Mouse (Mus musculus): ENCODE results near the gene Spag7. TPM values are rescaled to one million over a fixed set of nuclear protein-coding genes. Genes with fewer than 3 reads are reported as not detected.

Spag7 gene
- polyA plus RNA-seq, 1 experiment from 2014 or later, result 155 TPM

GRCm38 (mm10) chr11:70649185-70649734 is 20.0 kb downstream of the Spag7 start:
- 0 out of 2 replicates have a peak overlapping the region, but pooled peaks have one; percentile 5 for H3K9ac ChIP-seq
- WGBS, result 77% methylated on average over 8 of the region's 8 CpGs
- peaks cover 64% of the 10 kb centered on the region for H3K4me1 ChIP-seq
- 0 out of 2 replicates have a peak overlapping the region, but pooled peaks have one; percentile 11 for H3K27ac ChIP-seq (replicated peaks)
- no peak overlapping the region; the same call in 1 of the 2 replicates for H3K4me3 ChIP-seq (replicated peaks)
- H3K9me3 ChIP-seq (replicated peaks), result no peaks in the 10 kb centered on the region
- H3K4me2 ChIP-seq (replicated peaks), result no peak overlapping the region
- peaks cover 51% of the 10 kb centered on the region for H3K36me3 ChIP-seq
- no peaks in the 10 kb centered on the region for H3K27me3 ChIP-seq
- no peak for ATAC-seq (ENCODE audit: insufficient number of reproducible peaks, low FRiP score, low TSS enrichment, low read depth)

GRCm38 (mm10) chr11:70648512-70648911 is 20.7 kb downstream of the Spag7 start:
- Histone ChIP-seq H3K4me2 (replicated peaks) (peak overlapping the region; percentile 82), H3K36me3 (peaks cover 58% of the 10 kb centered on the region), H3K4me3 (replicated peaks) (peak overlapping the region; percentile 74), H3K9me3 (replicated peaks) (no peaks in the 10 kb centered on the region), H3K4me1 (peaks cover 64% of the 10 kb centered on the region), H3K27ac (replicated peaks) (no peak overlapping the region), H3K9ac (peak overlapping the region; percentile 89; the same call in 1 of the 2 replicates), H3K27me3 (no peaks in the 10 kb centered on the region)
- WGBS, result 81% methylated on average over 4 of the region's 4 CpGs
- ATAC-seq (ENCODE audit: insufficient number of reproducible peaks, low FRiP score, low TSS enrichment, low read depth), result no peak

GRCm38 (mm10) chr11:70647716-70648420 is 21.3 kb downstream of the Spag7 start:
- no peaks in the 10 kb centered on the region for H3K27me3 ChIP-seq
- H3K4me3 ChIP-seq (replicated peaks), result peak overlapping the region; percentile 74
- 3% methylated on average over 28 of the region's 28 CpGs for WGBS
- H3K9ac ChIP-seq, result peak overlapping the region; percentile 89
- peak overlapping the region; percentile 99 for H3K27ac ChIP-seq (replicated peaks)
- peaks cover 62% of the 10 kb centered on the region for H3K4me1 ChIP-seq
- peak; percentile 8; the same call in 1 of the 2 replicates for ATAC-seq (ENCODE audit: insufficient number of reproducible peaks, low FRiP score, low TSS enrichment, low read depth)
- H3K4me2 ChIP-seq (replicated peaks), result peak overlapping the region; percentile 82
- H3K36me3 ChIP-seq, result peaks cover 64% of the 10 kb centered on the region
- no peaks in the 10 kb centered on the region for H3K9me3 ChIP-seq (replicated peaks)

- Histone ChIP-seq H3K4me2 (replicated peaks) (peak within 1 kb of the TSS; percentile 82), H3K36me3 (peaks cover 57% of the 10 kb centered on the region), H3K4me1 (peaks cover 53% of the 10 kb centered on the region), H3K9me3 (replicated peaks) (no peaks in the 10 kb centered on the region), H3K4me3 (replicated peaks) (peak within 1 kb of the TSS; percentile 74), H3K27me3 (no peaks in the 10 kb centered on the region), H3K9ac (peak within 1 kb of the TSS; percentile 93), H3K27ac (replicated peaks) (peak within 1 kb of the TSS; percentile 99)
- under 1% methylated on average over 63 of the region's 63 CpGs for WGBS
- peak; percentile 88 for ATAC-seq (ENCODE audit: insufficient number of reproducible peaks, low FRiP score, low TSS enrichment, low read depth)
Observed at GRCm38 (mm10) chr11:70646691-70647650, 22.2 kb downstream of the Spag7 start, which contains the start of the genes Rnf167 and Slc25a11. Gene Rnf167, plus strand, starts transcription at chr11:70647235. Gene Slc25a11, minus strand, starts transcription at chr11:70647479.

- Histone ChIP-seq H3K36me3 (peaks cover 52% of the 10 kb centered on the region), H3K27me3 (no peaks in the 10 kb centered on the region)
Observed at GRCm38 (mm10) chr11:70646259-70646555, 23.0 kb downstream of the Spag7 start.

GRCm38 (mm10) chr11:70645461-70646258 is 23.6 kb downstream of the Spag7 start:
- Histone ChIP-seq H3K4me1 (peaks cover 40% of the 10 kb centered on the region), H3K36me3 (peaks cover 47% of the 10 kb centered on the region), H3K4me2 (replicated peaks) (peak overlapping the region; percentile 74), H3K4me3 (replicated peaks) (peak overlapping the region; percentile 74), H3K9me3 (replicated peaks) (no peaks in the 10 kb centered on the region), H3K27me3 (no peaks in the 10 kb centered on the region), H3K27ac (replicated peaks) (peak overlapping the region; percentile 99), H3K9ac (peak overlapping the region; percentile 93)
- no peak for ATAC-seq (ENCODE audit: insufficient number of reproducible peaks, low FRiP score, low TSS enrichment, low read depth)
- WGBS, result 89% methylated on average over 12 of the region's 12 CpGs

More at GRCm38 (mm10) chr11:70646259-70646555, 23.0 kb downstream of the Spag7 start:
- Histone ChIP-seq H3K4me3 (replicated peaks) (peak overlapping the region; percentile 74), H3K9ac (peak overlapping the region; percentile 93), H3K9me3 (replicated peaks) (no peaks in the 10 kb centered on the region), H3K27ac (replicated peaks) (peak overlapping the region; percentile 99), H3K4me1 (peaks cover 46% of the 10 kb centered on the region), H3K4me2 (replicated peaks) (peak overlapping the region; percentile 74)
- ATAC-seq (ENCODE audit: insufficient number of reproducible peaks, low FRiP score, low TSS enrichment, low read depth), result no peak
- 19% methylated on average over 3 of the region's 3 CpGs for WGBS

- no peak for ATAC-seq (ENCODE audit: insufficient number of reproducible peaks, low FRiP score, low TSS enrichment, low read depth)
- Histone ChIP-seq H3K4me1 (peaks cover 34% of the 10 kb centered on the region), H3K27me3 (no peaks in the 10 kb centered on the region), H3K9me3 (replicated peaks) (no peaks in the 10 kb centered on the region), H3K36me3 (peaks cover 36% of the 10 kb centered on the region), H3K9ac (no peak overlapping the region), H3K4me2 (replicated peaks) (no peak overlapping the region), H3K27ac (replicated peaks) (no peak overlapping the region; the same call in 1 of the 2 replicates), H3K4me3 (replicated peaks) (no peak overlapping the region)
- 93% methylated on average over 8 of the region's 8 CpGs for WGBS
Observed at GRCm38 (mm10) chr11:70644564-70645103, 24.6 kb downstream of the Spag7 start.

- Histone ChIP-seq H3K27ac (replicated peaks) (no peak overlapping the region), H3K9me3 (replicated peaks) (no peaks in the 10 kb centered on the region), H3K4me3 (replicated peaks) (no peak overlapping the region), H3K4me1 (peaks cover 18% of the 10 kb centered on the region), H3K4me2 (replicated peaks) (no peak overlapping the region), H3K27me3 (no peaks in the 10 kb centered on the region), H3K9ac (no peak overlapping the region), H3K36me3 (peaks cover 28% of the 10 kb centered on the region)
- 90% methylated on average over 6 of the region's 6 CpGs for WGBS
- ATAC-seq (ENCODE audit: insufficient number of reproducible peaks, low FRiP score, low TSS enrichment, low read depth), result no peak
Observed at GRCm38 (mm10) chr11:70643051-70643450, 26.2 kb downstream of the Spag7 start.

GRCm38 (mm10) chr11:70641241-70641640 is 28.0 kb downstream of the Spag7 start:
- H3K36me3 ChIP-seq, result peaks cover 28% of the 10 kb centered on the region
- no peak overlapping the region for H3K4me2 ChIP-seq (replicated peaks)
- no peak overlapping the region for H3K4me3 ChIP-seq (replicated peaks)
- 83% methylated on average over 7 of the region's 7 CpGs for WGBS
- no peak overlapping the region for H3K27ac ChIP-seq (replicated peaks)
- H3K4me1 ChIP-seq, result peaks cover 13% of the 10 kb centered on the region
- ATAC-seq (ENCODE audit: insufficient number of reproducible peaks, low FRiP score, low TSS enrichment, low read depth), result no peak
- no peaks in the 10 kb centered on the region for H3K9me3 ChIP-seq (replicated peaks)
- no peaks in the 10 kb centered on the region for H3K27me3 ChIP-seq
- H3K9ac ChIP-seq, result no peak overlapping the region

- Histone ChIP-seq H3K4me3 (replicated peaks) (no peak overlapping the region), H3K9me3 (replicated peaks) (no peaks in the 10 kb centered on the region), H3K4me2 (replicated peaks) (no peak overlapping the region), H3K27ac (replicated peaks) (no peak overlapping the region), H3K9ac (no peak overlapping the region), H3K27me3 (no peaks in the 10 kb centered on the region), H3K4me1 (peaks cover under 1% of the 10 kb centered on the region; the same call in 1 of the 2 replicates), H3K36me3 (peaks cover 20% of the 10 kb centered on the region)
- no peak for ATAC-seq (ENCODE audit: insufficient number of reproducible peaks, low FRiP score, low TSS enrichment, low read depth)
- 83% methylated on average over 8 of the region's 8 CpGs for WGBS
Observed at GRCm38 (mm10) chr11:70639976-70640375, 29.2 kb downstream of the Spag7 start.

Measured in embryonic facial prominence, embryonic 15.5 days (tissue).